ENCODE assay signal across 7 mouse cellular contexts in the genomic region with DNA sequence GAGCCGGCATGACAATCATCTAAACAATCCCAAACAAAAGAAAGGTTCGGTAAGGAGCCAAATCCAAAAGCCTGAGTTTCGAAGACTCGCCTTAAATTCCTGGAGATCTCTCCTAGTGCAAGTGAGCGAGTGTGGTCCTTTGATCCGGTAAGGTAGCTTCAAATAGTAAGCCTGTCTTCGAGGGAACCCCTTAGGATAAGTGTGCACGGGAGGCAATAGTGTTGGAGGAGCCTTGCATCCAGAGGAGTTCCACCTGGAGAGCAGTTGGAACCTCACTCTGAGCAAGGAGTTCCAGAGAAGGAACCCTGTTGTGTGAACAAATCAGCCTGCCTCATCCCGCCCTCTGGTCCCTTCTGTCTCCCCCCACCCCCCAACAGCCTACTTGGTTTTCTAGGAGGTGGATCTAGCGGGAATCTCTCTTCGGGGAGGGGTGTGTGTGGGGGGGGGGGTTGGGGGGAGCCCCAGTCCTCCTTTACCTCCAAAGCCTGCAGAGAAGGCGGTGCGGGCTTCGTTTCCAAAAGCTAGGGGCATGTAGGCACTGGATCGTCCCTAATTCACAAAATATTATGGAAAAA. TPM values are rescaled to one million over a fixed set of nuclear protein-coding genes. Genes with fewer than 3 reads are reported as not detected.
DNase-seq lines count a peak whose midpoint lies in the region; ATAC-seq and TF ChIP-seq lines count a peak whose summit lies in the region.

No protein-coding gene starts in this region.

- no peak for ATAC-seq in lung, embryonic 14.5 days (ENCODE audit: insufficient read depth)
- no peak for ATAC-seq in stomach, embryonic 16.5 days (ENCODE audit: insufficient read depth, low FRiP score)

- 1% methylated on average over 15 of the region's 15 CpGs for WGBS in lung, embryonic 14.5 days
- 2% methylated on average over 15 of the region's 15 CpGs for WGBS in embryonic facial prominence, embryonic 10.5 days
- whole genome bisulfite sequencing in stomach, embryonic 16.5 days = 4% methylated on average over 15 of the region's 15 CpGs

- no peak overlapping the region for H3K27ac ChIP-seq in lung, embryonic 14.5 days (ENCODE audit: low read depth)
- no peak overlapping the region for H3K27ac ChIP-seq in embryonic facial prominence, embryonic 10.5 days (replicated peaks)
- H3K27ac ChIP-seq in stomach, embryonic 16.5 days (ENCODE audit: low read length) = no peak overlapping the region

- H3K4me3 ChIP-seq in lung, embryonic 14.5 days (ENCODE audit: low read depth, low read length) = no peak overlapping the region
- peak overlapping the region; percentile 16; the same call in 1 of the 2 replicates for H3K4me3 ChIP-seq in embryonic facial prominence, embryonic 10.5 days
- H3K4me3 ChIP-seq in stomach, embryonic 16.5 days (replicated peaks; ENCODE audit: low read length) = 0 out of 2 replicates have a peak overlapping the region, but pooled peaks have one; percentile 18

- TF ChIP-seq CTCF in lung, embryonic 14.5 days (IDR thresholded peaks at IDR 0.05; ENCODE audit: low read depth) = no peak

- no peaks in the 10 kb centered on the region for H3K36me3 ChIP-seq in lung, embryonic 14.5 days (ENCODE audit: insufficient read depth)
- H3K36me3 ChIP-seq in embryonic facial prominence, embryonic 10.5 days (replicated peaks) = no peaks in the 10 kb centered on the region
- no peaks in the 10 kb centered on the region for H3K36me3 ChIP-seq in stomach, embryonic 16.5 days (ENCODE audit: control insufficient read depth, insufficient read depth, low read length)

- peak overlapping the region; percentile 53; the same call in 1 of the 2 replicates for H3K4me2 ChIP-seq in lung, embryonic 14.5 days
- no peak overlapping the region for H3K4me2 ChIP-seq in stomach, embryonic 16.5 days (ENCODE audit: low read depth, low read length)

- 0 out of 2 replicates have a peak, but pooled peaks cover 3% of the 10 kb centered on the region for H3K9me3 ChIP-seq in lung, embryonic 14.5 days (ENCODE audit: low read depth, low read length)
- H3K9me3 ChIP-seq in embryonic facial prominence, embryonic 10.5 days = no peaks in the 10 kb centered on the region
- peaks cover 4% of the 10 kb centered on the region; the same call in 1 of the 2 replicates for H3K9me3 ChIP-seq in stomach, embryonic 16.5 days (replicated peaks; ENCODE audit: control insufficient read depth, low read length)

- H3K9ac ChIP-seq in lung, embryonic 14.5 days = no peak overlapping the region
- no peak overlapping the region for H3K9ac ChIP-seq in stomach, embryonic 16.5 days (ENCODE audit: low read length)

- no peaks in the 10 kb centered on the region; the same call in 1 of the 2 replicates for H3K4me1 ChIP-seq in lung, embryonic 14.5 days (ENCODE audit: insufficient read depth)
- H3K4me1 ChIP-seq in embryonic facial prominence, embryonic 10.5 days = peaks cover 35% of the 10 kb centered on the region
- H3K4me1 ChIP-seq in stomach, embryonic 16.5 days (ENCODE audit: control insufficient read depth, insufficient read depth, low read length) = peaks cover 20% of the 10 kb centered on the region

- H3K27me3 ChIP-seq in lung, embryonic 14.5 days (ENCODE audit: insufficient read depth, low read length) = peaks cover 73% of the 10 kb centered on the region
- H3K27me3 ChIP-seq in embryonic facial prominence, embryonic 10.5 days (replicated peaks; ENCODE audit: low read depth, poor library complexity, severe bottlenecking) = peaks cover 87% of the 10 kb centered on the region
- H3K27me3 ChIP-seq in stomach, embryonic 16.5 days (ENCODE audit: control insufficient read depth, insufficient read depth, low read length) = peaks cover 74% of the 10 kb centered on the region

- DNase-seq in lung, embryonic 14.5 days = no peak
- no peak for DNase-seq in lung, postnatal 25 days (ENCODE audit: low spot score)
- DNase-seq in embryonic facial prominence, embryonic 10.5 days (ENCODE audit: low spot score) = peak; percentile 36
- peak; percentile 7 for DNase-seq in induced T-regulatory cell, adult 2 months (ENCODE audit: low read depth)
- DNase-seq in right cerebral cortex, postnatal 36 days (ENCODE audit: low spot score in 2 of 2) = no peak
- no peak for DNase-seq in right cerebral cortex, adult 18-20 months

RNA-seq across cellular contexts. Expression of gene Nrn1, which starts 11.1 kb away (rescaled TPM):
- polyA plus RNA-seq in lung, embryonic 14.5 days (2014; fragmentation: Nextera tagmentation; extraction: Ambion mirVana) = 0.12 and 0.42 TPM in 2 replicates
- polyA plus RNA-seq in embryonic facial prominence, embryonic 10.5 days (2016; fragmentation: Nextera tagmentation; extraction: Ambion mirVana) = 2.9 and 3.4 TPM in 2 replicates
- 9.0 and 10.4 TPM in 2 replicates for polyA plus RNA-seq in stomach, embryonic 16.5 days (2015; fragmentation: Nextera tagmentation; extraction: Ambion mirVana)

Comparison
In these comparisons a context has a peak if more than half of its experiments do, and no peak if none do; other contexts are left out.
1. DNase-seq: peak in embryonic facial prominence, embryonic 10.5 days (single experiment) and induced T-regulatory cell, adult 2 months (single experiment); none in lung, embryonic 14.5 days (single experiment), lung, postnatal 25 days (single experiment), right cerebral cortex, postnatal 36 days (0 of 2) and right cerebral cortex, adult 18-20 months (single experiment).